Comparison of ENCODE assay signal across 17 mouse cellular contexts in genomic region chr2:48624461-48624860, GRCm38 (mm10).
DNase-seq lines count a peak whose midpoint lies in the region; ATAC-seq and TF ChIP-seq lines count a peak whose summit lies in the region.
"Had no signal": no experiment of that assay in that cellular context is flagged by ENCODE, and none has a peak within 500 bp of the region (broad histone marks: within the 10 kb centered on the region; RNA-seq: fewer than 3 reads in every experiment).

No protein-coding gene starts in this region.

- no peak for DNase-seq in kidney, adult 2 months
- peak; percentile 28 for DNase-seq in lung, embryonic 14.5 days
- DNase-seq in lung, postnatal 36 days, result peak; percentile 27
- DNase-seq in midbrain, embryonic 11.5 days (ENCODE audit: low spot score, missing footprints), result no peak
- no peak for DNase-seq in right cerebral cortex, postnatal 25 days
- no peak for DNase-seq in retina, embryonic 14.5 days (ENCODE audit: low spot score)
- no peak for DNase-seq in cerebellum, adult 2 months
- DNase-seq: cerebellum, adult 8-10 months; left cerebral cortex, postnatal 4 days; liver; thymus, adult 18-20 months; thymus, postnatal 4 days had no signal

- WGBS in kidney, embryonic 16.5 days, result 65% methylated on average over 2 of the region's 2 CpGs
- WGBS in kidney, adult 2 months, result 69% methylated on average over 2 of the region's 2 CpGs
- 46% methylated on average over 2 of the region's 2 CpGs for WGBS in lung, embryonic 14.5 days
- 75% methylated on average over 2 of the region's 2 CpGs for WGBS in midbrain, embryonic 11.5 days
- WGBS in cerebellum, adult 2 months, result 86% methylated on average over 2 of the region's 2 CpGs

- TF ChIP-seq CTCF in kidney, adult 2 months (conservative IDR thresholded peaks at IDR 0.05; ENCODE audit: insufficient read depth, insufficient read length, low read depth, low read length), result no peak
- TF ChIP-seq CTCF in lung, embryonic 14.5 days (IDR thresholded peaks at IDR 0.05; ENCODE audit: low read depth), result no peak
- no peak for TF ChIP-seq CTCF in cerebellum, adult 2 months (IDR thresholded peaks at IDR 0.05; ENCODE audit: borderline replicate concordance, insufficient read depth, low read depth, low read length)

- no peak overlapping the region for H3K4me3 ChIP-seq in kidney, embryonic 16.5 days (ENCODE audit: low read length)
- no peak overlapping the region for H3K4me3 ChIP-seq in kidney, adult 2 months (ENCODE audit: insufficient read depth, low read depth, low read length)
- H3K4me3 ChIP-seq in lung, embryonic 14.5 days (ENCODE audit: low read depth, low read length), result no peak overlapping the region
- no peak overlapping the region for H3K4me3 ChIP-seq in midbrain, embryonic 11.5 days (ENCODE audit: low read depth, low read length)
- H3K4me3 ChIP-seq in cerebellum, adult 2 months (replicated peaks; ENCODE audit: insufficient read depth, low read depth, low read length), result no peak overlapping the region
- H3K4me3 ChIP-seq: forebrain, embryonic 15.5 days; heart, embryonic 12.5 days; hindbrain, embryonic 12.5 days had no signal

- H3K36me3 ChIP-seq in kidney, embryonic 16.5 days (ENCODE audit: insufficient read depth, low read length), result no peaks in the 10 kb centered on the region
- H3K36me3 ChIP-seq in kidney, adult 2 months (ENCODE audit: control insufficient read depth, insufficient read depth, low read length), result no peaks in the 10 kb centered on the region
- no peaks in the 10 kb centered on the region for H3K36me3 ChIP-seq in lung, embryonic 14.5 days (ENCODE audit: insufficient read depth)
- H3K36me3 ChIP-seq in midbrain, embryonic 11.5 days (ENCODE audit: control insufficient read depth, insufficient read depth, low read length), result no peaks in the 10 kb centered on the region
- H3K36me3 ChIP-seq: forebrain, embryonic 15.5 days; heart, embryonic 12.5 days; hindbrain, embryonic 12.5 days had no signal

- no peaks in the 10 kb centered on the region for H3K27me3 ChIP-seq in kidney, embryonic 16.5 days (ENCODE audit: insufficient read depth, low read length)
- H3K27me3 ChIP-seq in kidney, adult 2 months (replicated peaks; ENCODE audit: control insufficient read depth, insufficient read depth, low read length), result no peaks in the 10 kb centered on the region
- no peaks in the 10 kb centered on the region for H3K27me3 ChIP-seq in lung, embryonic 14.5 days (ENCODE audit: insufficient read depth, low read length)
- no peaks in the 10 kb centered on the region for H3K27me3 ChIP-seq in midbrain, embryonic 11.5 days (ENCODE audit: control insufficient read depth, insufficient read depth, low read length)
- no peaks in the 10 kb centered on the region for H3K27me3 ChIP-seq in cerebellum, adult 2 months (ENCODE audit: control insufficient read depth, insufficient read depth, low read length)
- H3K27me3 ChIP-seq: CH12.LX; forebrain, embryonic 15.5 days; heart, embryonic 12.5 days; hindbrain, embryonic 12.5 days had no signal

- H3K27ac ChIP-seq in kidney, embryonic 16.5 days (ENCODE audit: low read length), result peak overlapping the region; percentile 19; the same call in 1 of the 2 replicates
- no peak overlapping the region for H3K27ac ChIP-seq in kidney, adult 2 months (ENCODE audit: insufficient read depth, low read depth, low read length)
- H3K27ac ChIP-seq in lung, embryonic 14.5 days (ENCODE audit: low read depth), result no peak overlapping the region
- no peak overlapping the region for H3K27ac ChIP-seq in midbrain, embryonic 11.5 days (ENCODE audit: low read depth, low read length)
- no peak overlapping the region for H3K27ac ChIP-seq in cerebellum, adult 2 months (ENCODE audit: insufficient read depth, low read length)
- H3K27ac ChIP-seq: forebrain, embryonic 15.5 days; hindbrain, embryonic 12.5 days had no signal

- H3K9me3 ChIP-seq in kidney, embryonic 16.5 days (ENCODE audit: low read length), result no peaks in the 10 kb centered on the region
- H3K9me3 ChIP-seq in lung, embryonic 14.5 days (ENCODE audit: low read depth, low read length), result no peaks in the 10 kb centered on the region
- H3K9me3 ChIP-seq in midbrain, embryonic 11.5 days (ENCODE audit: control insufficient read depth, low read length), result no peaks in the 10 kb centered on the region
- H3K9me3 ChIP-seq: forebrain, embryonic 15.5 days; heart, embryonic 12.5 days; hindbrain, embryonic 12.5 days had no signal

- no peak for TF ChIP-seq POLR2A in kidney, adult 2 months (IDR thresholded peaks at IDR 0.05; ENCODE audit: low read depth, low read length)
- TF ChIP-seq POLR2A in cerebellum, adult 2 months (IDR thresholded peaks at IDR 0.05; ENCODE audit: borderline replicate concordance, insufficient read depth, low read length), result no peak

- no peak overlapping the region for H3K9ac ChIP-seq in kidney, embryonic 16.5 days (replicated peaks; ENCODE audit: low read length)
- no peak overlapping the region for H3K9ac ChIP-seq in lung, embryonic 14.5 days
- no peak overlapping the region for H3K9ac ChIP-seq in midbrain, embryonic 11.5 days (ENCODE audit: low read length)
- H3K9ac ChIP-seq: forebrain, embryonic 15.5 days; heart, embryonic 12.5 days; hindbrain, embryonic 12.5 days had no signal

- no peak for ATAC-seq in kidney, embryonic 16.5 days (ENCODE audit: low FRiP score, low TSS enrichment)
- peak; percentile 35; the same call in 1 of the 2 replicates for ATAC-seq in lung, embryonic 14.5 days (ENCODE audit: insufficient read depth)
- ATAC-seq in midbrain, embryonic 11.5 days (ENCODE audit: low FRiP score), result no peak
- ATAC-seq: forebrain, embryonic 15.5 days had no signal

- H3K4me2 ChIP-seq in kidney, embryonic 16.5 days (replicated peaks; ENCODE audit: low read depth, low read length), result no peak overlapping the region
- no peak overlapping the region for H3K4me2 ChIP-seq in lung, embryonic 14.5 days
- no peak overlapping the region for H3K4me2 ChIP-seq in midbrain, embryonic 11.5 days
- H3K4me2 ChIP-seq: forebrain, embryonic 15.5 days; heart, embryonic 12.5 days; hindbrain, embryonic 12.5 days had no signal

- peaks cover 2% of the 10 kb centered on the region; the same call in 1 of the 2 replicates for H3K4me1 ChIP-seq in kidney, embryonic 16.5 days (ENCODE audit: insufficient read depth, low read length)
- H3K4me1 ChIP-seq in kidney, adult 2 months (ENCODE audit: control insufficient read depth, insufficient read depth, low read length), result no peaks in the 10 kb centered on the region
- no peaks in the 10 kb centered on the region for H3K4me1 ChIP-seq in lung, embryonic 14.5 days (ENCODE audit: insufficient read depth)
- H3K4me1 ChIP-seq in midbrain, embryonic 11.5 days (ENCODE audit: control insufficient read depth, insufficient read depth, low read length), result peaks cover 3% of the 10 kb centered on the region
- 0 out of 2 replicates have a peak, but pooled peaks cover 2% of the 10 kb centered on the region for H3K4me1 ChIP-seq in cerebellum, adult 2 months (ENCODE audit: control insufficient read depth, insufficient read depth, low read length)

Comparison
In these comparisons a context has a peak if more than half of its experiments do, and no peak if none do; other contexts are left out.
1. DNase-seq: peak in lung, embryonic 14.5 days (single experiment) and lung, postnatal 36 days (single experiment); none in kidney, adult 2 months (single experiment), midbrain, embryonic 11.5 days (single experiment), right cerebral cortex, postnatal 25 days (single experiment), retina, embryonic 14.5 days (single experiment) and cerebellum, adult 2 months (0 of 2).